Mouse (Mus musculus) left cerebral cortex, postnatal 36 days (tissue): Measurements from ENCODE around the gene Capn1. TPM values are rescaled to one million over a fixed set of nuclear protein-coding genes. Genes with fewer than 3 reads are reported as not detected.
"Not testable (repeated sequence)": the region's sequence is repeated elsewhere in the genome, so short reads cannot be mapped to it uniquely, and the experiment has no call there.

ENCODE experiments used
- DNase-seq, 2 experiments: peaks; one replicate each; pipeline ENCODE4 v3.0.0; 2021 to 2022; ENCODE audit warnings: low spot score in 2 of 2, mixed read lengths in 1 of 2
- intact Hi-C: fragments of 180-260 bp; cut with DNase I; formaldehyde crosslinking; loops from one replicate; pipeline ENCODE4 v1.15.1; 2025
- total RNA-seq, 2 experiments: library from RNA; stranded (reverse); gene quantifications; 2 replicates each; pipeline ENCODE4 v1.2.3; 2021

Gene Capn1
- total RNA-seq, 2 experiments from 2014 or later = 19.6 to 20.9 TPM

DNA sequence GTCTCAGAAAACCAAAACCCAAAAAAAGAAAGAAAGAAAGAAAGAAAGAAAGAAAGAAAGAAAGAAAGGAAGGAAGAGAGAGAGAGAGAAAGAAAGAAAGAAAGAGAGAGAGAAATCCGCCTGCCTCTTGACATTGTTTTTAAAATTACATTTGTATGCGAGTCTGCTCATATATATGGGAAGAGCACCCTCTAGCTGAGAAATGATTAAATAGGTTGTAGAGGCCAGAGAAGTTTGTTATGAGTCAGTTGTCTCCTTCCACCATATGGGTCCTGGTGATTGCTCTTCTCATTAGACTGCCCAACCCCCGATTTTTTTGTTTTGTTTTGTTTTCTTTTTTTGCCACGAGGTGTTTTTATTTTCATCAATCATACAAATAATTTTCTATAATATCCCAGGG, 28.4 kb upstream of the Capn1 start:
- intact Hi-C loops = loop anchor here (2.0 kb wide), 1 partner anchor 79 kb away; the partner anchor contains the start of gene Pola2
- not testable (repeated sequence) for DNase-seq

DNA sequence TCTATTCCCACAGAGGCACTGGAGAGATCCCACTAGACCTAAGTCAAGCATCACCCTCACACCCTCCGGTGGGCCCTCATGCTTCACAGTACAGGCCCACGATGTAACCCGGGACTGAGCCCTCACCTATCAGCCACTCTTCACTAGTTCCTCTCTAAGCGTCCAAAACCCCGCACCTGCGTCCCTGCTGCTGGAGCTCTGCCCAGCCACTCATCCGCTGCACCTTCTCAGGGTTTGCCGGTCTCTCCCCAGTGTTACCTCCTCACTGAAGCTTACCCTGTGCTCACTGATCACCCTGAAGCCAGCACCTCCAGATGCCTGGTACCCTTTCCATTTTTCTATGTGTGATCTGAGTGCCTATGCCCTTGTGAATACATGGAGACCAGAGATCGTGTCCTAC, 26.6 kb upstream of the Capn1 start:
- intact Hi-C loops = no loop called here
- DNase-seq = no peak

DNA sequence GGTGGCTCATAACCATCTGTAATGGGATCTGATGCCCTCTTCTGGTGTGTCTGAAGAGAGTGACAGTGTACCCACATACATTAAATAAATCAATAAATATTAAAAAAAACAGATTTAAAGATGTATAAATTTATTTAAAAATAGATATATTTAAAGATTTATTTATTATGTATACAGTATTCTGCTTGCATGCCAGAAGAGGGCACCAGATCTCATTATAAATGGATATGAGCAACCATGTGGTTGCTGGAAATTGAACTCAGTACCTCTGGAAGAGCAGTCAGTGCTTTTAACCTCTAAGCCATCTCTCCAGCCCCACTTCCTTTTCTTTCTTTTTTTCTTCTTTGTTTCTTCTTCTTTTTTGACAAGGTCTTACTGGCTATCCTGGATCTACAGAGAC, 24.3 kb upstream of the Capn1 start:
- DNase-seq = no peak
- intact Hi-C loops = no loop called here

DNA sequence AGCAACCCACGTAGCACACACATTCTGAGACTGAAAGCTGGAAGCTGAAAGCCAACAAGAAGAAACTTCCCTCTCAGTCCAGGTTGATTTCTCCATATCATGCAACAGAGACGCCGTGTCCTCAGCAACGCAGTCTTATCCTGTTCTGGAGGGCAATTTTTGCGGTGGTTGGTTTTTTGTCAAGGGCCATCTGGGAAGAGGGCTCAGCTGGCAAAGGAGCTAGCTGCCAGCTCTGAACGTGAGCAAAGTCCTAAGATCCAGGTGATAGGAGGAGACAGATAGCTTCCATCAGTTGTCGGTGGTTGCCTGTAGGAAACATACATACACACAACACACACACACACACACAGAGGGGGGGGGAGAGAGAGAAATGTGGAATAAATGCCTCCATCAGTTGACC, 22.6 kb upstream of the Capn1 start:
- no peak for DNase-seq
- intact Hi-C loops = no loop called here

DNA sequence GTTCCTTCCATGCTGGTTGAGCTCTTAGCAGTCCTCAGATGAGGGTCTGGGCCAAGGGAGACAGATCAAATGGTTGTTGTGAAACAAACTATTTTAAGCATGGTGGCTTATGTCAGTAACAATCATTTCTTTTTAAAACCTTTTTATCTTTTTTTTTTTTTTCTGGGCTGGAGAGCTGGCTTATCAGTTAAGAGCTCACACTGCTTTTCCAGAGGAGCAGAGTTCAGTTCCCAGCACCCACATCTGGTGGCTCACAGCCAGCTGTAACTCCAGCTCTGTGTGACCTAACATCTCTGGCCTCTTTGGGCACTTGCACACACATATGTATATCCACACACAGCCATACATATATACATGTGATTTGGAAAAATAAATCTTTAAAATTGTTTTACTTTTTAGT, 22.0 kb upstream of the Capn1 start:
- intact Hi-C loops = no loop called here
- DNase-seq = no peak

DNA sequence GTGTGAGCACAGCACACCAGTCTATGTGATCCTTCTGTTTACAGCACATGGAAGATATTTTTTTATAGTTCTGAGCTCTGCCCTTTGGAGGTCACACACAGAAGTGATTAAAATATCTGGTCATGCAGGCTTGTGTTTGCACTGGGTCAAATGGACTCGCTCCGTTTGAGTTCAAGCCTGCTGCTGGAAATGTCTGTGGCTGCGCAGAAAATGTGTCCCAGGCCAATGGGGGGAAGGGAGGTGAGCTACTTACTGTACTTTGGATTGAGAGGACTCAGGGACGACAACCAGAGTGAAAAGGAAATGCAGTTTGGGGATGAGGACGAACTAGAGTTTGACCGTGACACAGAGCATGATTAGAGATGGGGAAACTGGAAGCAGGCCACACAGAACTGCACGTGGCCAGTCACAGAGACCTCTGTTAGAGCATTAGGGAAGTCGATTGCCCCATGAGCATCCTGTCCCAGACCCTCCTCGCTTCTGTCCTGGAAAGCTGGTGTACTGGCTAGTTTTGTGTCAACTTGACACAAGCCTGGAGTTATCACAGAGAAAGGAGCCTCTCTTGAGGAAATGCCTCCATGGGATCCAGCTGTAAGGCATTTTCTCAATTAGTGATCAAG, 20.4 kb upstream of the Capn1 start:
- no peak for DNase-seq
- intact Hi-C loops = no loop called here

DNA sequence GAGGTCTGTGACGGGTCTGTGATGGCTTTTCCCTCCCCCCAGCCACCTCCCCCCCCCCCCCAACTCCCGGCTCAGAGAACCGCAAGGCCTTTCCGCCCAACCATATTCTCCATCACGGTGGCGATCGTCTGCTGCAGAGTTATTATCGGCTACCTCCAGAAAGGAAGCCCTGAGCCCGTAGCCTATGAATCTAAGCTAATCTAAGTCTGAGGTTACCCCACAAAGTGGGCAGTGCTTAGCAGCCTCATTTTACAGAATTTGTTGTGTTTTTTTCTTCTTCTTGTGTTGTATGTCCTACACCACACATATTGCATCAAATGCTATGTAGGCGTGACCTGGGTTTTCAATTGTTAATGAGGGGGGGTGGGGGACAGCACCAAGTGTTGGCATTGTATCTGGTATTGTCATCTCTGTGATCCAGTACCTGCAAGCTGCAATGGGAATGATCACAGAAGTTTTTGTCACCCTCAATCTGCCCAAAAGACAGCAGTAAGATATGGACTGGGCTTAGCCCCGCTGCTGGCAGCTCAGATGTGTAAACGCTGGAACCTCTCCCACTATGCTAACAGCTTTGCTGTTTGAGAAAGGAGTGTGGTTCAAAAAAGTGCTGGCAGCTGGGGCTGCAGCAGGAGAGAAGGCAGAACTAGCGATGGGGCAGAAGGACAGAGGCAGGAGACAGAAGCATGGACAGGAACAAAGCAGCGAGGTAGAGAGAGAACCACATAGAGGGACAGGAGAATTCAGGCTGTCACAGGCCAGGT, 15.0 kb upstream of the Capn1 start:
- DNase-seq = no peak

DNA sequence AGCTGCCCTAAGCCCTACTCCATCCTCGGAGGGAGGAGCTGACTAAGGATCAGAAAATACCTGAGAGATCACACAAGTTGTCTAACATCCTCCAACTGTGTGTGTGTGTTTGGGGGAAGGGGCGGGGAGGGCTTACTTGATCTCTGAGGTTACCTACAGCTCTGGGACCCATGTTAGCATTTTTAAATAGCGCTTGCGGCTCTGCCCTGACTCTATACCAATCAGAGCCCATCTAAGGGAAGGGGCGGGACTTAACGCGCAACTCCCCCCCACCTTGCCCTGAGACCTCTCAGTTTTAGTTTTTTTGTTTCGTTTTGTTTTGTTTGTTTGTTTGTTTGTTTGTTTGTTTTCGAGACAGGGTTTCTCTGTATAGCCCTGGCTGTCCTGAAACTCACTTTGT, 13.7 kb upstream of the Capn1 start:
- intact Hi-C loops = no loop called here
- DNase-seq = no peak

More for the DNA sequence above, 15.0 kb upstream of the Capn1 start:
- intact Hi-C loops = no loop called here

DNA sequence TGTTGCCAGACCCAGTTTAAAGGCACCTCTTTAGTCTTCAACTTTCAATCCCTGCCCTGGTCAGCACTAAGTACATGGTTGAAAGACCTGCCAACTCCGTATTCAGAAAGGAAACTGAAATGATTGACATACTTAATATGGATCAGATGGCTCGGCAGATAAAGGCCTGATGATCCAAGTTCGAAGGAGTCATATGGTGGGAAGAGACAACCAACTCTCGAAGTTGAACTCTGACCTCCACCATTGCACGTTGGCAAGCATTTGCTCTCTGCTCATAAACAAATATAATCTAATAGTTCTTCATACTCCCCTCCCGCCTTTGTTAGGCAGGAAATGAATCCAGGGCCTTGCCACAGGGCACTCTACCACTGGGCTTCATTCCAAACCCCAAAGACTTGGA, 13.3 kb upstream of the Capn1 start:
- DNase-seq = no peak
- intact Hi-C loops = no loop called here

DNA sequence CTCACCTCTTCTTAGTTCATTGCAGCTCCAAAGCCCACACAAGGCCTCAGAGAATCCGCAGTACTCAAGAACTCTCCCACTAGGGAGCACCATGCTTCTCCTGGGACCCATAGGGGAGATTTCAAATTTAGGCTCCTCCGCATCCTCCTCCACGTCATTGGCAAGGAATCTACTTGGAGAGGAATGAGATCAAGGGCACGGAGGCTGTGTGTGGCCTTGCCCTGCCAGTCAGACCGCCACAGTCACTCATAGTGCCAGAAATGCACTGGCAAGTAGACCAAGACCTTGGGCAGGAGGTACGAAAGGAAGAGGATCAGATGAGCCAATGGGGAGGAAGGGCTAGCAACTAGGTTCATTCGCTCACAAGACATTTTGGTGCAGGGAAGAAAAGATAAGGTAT, 8.2 kb upstream of the Capn1 start:
- intact Hi-C loops = no loop called here
- DNase-seq = no peak

DNA sequence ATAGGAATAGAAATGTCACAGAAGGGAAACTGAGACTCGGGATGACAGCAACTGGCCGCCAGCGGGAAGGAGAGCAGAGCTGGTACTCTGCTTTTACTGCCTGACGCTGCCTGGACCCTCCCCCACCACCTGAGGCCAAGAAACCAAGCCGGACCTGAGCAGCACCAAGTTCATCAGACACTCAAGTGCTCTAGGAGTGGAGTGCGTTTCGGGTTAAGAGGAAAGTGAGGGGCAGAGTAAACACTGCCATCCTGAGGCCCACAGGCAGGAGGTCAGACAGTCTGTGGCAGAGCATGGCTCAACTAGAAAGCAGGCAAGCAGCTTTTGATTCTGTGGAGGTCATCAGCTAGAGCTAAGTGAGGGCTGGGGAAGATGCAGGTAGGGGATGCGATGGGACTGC, 7.4 kb upstream of the Capn1 start:
- DNase-seq = no peak
- intact Hi-C loops = no loop called here

DNA sequence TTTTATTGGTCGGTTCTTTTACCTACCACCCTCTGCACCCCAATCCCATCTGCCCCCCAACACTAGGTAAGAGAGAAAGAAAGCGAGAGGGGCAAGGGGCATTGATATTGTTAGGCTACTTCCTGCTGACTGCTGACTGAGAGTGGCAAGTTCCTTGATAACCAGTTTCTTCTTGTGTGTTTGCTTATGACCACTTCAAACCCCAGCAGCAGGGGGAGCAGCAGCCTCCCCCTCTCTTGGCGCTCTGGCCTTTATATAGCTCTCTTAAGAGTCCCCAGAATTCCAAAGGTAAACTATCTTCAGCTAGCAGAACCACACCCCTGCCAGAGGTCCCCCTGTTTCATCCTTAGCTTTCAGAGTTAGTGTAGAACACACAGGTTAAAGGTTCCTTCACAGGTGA, 4.6 kb upstream of the Capn1 start:
- intact Hi-C loops = no loop called here
- DNase-seq = no peak

DNA sequence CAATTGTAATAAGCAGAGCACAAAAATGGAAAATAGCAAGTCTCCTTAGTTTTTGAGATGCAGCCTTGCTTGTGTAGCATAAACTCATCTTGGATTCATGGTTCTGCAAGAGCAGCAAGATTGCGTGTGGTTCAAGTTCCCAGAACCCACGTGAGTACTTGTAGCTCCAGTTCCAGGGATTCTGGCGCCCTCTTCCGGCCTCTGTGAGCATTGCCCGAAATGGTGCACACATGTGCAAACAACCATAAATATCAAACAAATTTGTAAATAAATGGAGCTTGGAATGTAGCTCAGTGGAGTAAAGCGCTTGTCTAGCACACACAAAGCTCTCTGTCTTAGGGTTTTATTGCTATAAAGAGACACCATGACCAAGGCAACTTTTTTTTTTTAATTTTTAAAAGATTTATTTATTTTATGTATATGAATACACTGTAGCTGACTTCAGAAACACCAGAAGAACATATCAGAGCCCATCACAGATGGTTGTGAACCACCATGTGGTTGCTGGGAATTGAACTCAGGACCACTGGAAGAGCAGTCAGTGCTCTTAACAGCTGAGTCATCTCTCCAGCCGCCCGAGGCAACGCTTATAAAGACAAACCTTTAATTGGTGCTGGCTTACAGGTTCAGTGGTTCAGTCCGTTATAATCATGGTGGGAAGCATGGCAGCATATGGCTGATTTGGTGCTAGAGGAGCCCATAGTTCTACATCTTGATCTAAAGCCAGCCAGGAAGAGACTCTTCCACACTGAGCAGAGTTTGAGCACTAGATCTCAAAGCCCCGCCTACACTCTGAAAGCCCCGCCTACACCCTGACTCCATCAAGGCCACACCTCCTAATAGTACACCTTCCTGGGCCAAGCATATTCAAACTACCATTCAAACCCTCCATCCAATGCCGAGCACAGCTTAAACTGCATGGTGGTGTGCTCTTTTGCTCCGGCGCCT, 2.7 kb upstream of the Capn1 start:
- peak; percentile 76 to 78 for DNase-seq
- intact Hi-C loops = loop anchor here (1.0 to 5.0 kb wide), 2 partner anchors 53 to 96 kb away; partner anchors contain the start of gene Cdc42ep2

DNA sequence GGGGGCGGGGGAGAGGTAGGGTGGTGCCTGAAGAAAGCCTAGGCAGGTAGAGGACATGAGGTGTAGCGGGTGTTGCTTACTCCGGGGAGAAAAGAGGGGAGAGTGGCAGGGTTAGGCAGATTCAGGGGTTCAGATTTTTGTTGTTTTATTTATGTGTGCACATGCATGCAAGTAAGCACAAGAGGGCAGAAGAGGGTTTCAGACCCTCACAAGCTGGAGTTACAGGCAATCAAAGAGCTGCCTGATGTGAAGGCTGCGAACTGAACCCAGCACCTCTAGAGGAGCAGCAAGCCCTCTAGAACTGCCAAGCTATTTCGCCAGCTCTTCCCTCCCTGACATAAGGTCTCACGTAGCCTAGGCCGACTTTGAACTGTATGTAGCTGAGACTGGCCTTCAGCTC, 835 bp upstream of the Capn1 start:
- intact Hi-C loops = loop anchor here (5.0 kb wide), 1 partner anchor 94 kb away; the partner anchor contains the start of gene Cdc42ep2
- no peak for DNase-seq

DNA sequence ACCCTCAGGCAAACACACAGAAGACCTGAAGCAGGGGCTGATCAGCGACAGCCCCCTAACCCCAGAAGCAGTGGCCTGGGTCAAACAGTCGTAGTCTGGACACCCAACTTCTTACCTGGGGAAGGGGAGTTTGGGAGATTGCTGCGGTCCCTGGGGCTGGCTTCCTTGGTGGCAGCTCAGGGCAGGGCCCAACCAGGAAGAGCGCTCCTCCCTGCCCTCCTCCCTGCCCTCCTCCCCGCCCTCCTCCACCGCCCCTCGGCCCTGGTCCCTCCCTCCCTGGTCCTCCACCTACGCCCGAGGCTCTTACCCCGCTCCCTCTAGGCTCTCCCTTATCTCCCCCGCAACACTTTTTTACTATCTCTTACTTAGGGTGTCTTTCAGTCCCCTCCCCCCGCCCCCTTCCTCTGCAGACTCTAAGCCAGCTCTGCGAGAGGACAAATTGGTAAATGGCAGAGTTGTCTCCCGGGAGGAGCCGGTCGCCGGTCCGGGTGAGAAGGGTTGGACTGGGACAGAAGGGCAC, 646 bp downstream of the Capn1 start:
- intact Hi-C loops = loop anchor here (5.0 kb wide), 1 partner anchor 93 kb away; the partner anchor contains the start of gene Cdc42ep2
- peak in 1 of 2 experiments; percentile 18 for DNase-seq

DNA sequence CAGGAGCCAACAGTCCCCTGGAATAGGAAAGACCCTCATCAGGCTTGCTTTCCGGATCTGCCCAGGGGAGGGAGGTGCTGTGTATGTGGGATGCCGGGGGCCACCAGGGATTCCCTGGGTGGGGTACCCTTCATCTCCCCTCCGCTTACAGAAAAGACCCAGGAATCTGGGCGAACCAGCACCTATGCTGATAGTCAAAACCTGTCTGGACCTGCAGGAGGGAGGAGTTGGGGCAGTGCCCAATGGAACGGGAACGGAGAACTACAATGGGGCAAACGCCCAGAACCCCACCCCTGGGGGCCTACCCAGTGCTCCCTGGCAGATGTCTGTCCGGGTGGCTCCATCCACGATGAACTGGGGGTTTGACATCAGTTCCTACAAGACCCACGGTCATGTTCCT, 2.0 kb downstream of the Capn1 start:
- intact Hi-C loops = no loop called here
- no peak for DNase-seq

DNA sequence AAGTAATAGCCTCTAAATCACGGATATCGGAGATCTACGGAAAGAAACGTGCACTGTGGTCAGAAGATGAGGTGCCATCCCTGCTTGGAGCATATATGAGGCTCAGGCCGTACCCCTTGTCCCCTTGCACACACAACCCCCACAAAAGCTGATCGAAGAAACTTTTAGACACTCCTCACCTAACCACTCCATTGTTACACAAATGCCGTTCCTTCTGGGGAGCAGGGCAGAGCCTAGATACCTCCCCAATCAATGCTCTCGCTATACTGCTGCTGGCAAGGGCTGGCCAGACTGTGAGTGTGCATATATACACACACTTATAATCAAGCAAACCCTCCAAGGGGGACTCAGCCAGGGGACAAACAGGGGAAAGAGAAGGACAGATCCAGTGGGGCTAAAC, 6.6 kb downstream of the Capn1 start:
- intact Hi-C loops = no loop called here
- no peak for DNase-seq

DNA sequence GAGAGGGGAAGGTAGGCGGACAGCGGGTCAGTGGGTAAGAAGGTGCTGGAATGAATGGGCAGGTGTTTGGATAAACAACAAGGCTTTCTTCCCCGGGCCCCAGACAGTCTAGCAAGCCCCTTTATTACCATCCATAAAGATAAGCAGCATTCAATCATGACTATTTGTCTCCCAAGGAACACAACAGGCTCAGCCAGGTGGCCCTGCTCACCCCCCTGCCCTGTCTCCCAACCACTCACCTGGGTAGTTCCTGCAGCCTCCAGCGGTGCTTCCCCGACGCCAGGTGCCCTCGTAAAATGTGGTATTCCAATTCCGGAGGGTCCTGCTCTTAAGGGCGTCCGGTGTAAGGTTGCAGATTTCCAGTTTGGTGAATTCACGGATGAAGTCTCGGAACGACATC, 8.7 kb downstream of the Capn1 start:
- intact Hi-C loops = no loop called here
- no peak for DNase-seq

DNA sequence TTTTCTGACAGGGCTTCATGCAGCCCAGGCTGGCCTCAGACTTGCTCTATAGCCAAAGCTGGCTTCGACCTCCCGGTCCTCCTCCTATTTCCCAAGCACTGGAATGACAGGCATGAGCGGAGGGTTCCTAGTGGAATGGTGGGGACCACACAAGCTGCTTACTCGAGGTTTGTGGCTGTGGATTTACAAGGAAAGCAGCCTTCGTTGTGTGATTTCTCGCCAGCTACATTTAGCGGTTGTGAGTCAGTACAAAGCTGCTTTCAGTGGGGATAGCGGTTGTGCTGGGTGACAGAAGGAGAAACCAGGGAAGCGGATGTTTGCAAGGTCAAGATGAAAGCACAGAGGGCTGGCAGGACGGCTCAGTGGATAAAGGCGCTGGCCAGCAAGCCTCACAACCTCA, 10.2 kb downstream of the Capn1 start:
- DNase-seq = no peak
- intact Hi-C loops = no loop called here

DNA sequence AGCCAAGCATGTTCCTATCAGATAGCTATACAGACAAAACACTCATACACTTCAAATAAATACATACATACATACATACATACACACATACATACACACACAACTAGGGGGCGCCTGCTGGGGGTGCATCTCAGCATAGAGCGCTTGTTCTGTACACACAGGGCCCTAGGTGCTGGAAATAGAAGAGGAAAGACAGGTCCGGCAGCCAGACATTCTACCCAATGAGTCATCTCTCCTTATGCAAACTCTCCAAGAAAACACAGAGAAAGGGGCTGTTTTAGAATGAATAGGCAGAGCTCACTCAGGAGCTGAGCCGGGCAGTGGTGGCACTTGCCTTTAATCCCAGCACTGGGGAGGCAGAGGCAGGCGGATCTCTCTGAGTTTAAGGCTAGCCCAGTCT, 15.7 kb downstream of the Capn1 start:
- intact Hi-C loops = no loop called here
- no peak for DNase-seq
